Comparison of ENCODE assay signal across 26 mouse cellular contexts in the genomic region with DNA sequence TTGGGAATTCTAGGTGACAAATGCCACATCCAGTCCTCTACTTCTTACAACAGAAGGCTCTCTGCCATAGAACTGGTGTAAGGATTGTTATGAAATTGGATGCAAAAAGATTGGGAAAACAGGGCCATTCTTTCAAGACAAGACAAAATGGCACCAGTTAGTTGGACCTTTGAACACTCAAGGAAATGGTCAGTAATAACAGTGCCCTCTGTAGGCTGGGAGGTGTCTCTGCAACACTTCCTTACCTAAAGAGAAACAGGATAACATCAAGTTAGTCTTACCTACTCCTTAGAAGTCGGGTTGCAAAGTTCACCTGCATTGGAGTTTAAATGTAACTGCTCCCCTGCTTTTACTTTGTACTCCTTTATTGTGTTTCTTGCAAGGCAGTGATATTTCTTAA. TPM values are rescaled to one million over a fixed set of nuclear protein-coding genes. Genes with fewer than 3 reads are reported as not detected.
A peak's percentile ranks its signal among the peaks of the same experiment; 100 is the strongest.
DNase-seq lines count a peak whose midpoint lies in the region; ATAC-seq and TF ChIP-seq lines count a peak whose summit lies in the region.
"Had no signal": no experiment of that assay in that cellular context is flagged by ENCODE, and none has a peak within 500 bp of the region (broad histone marks: within the 10 kb centered on the region; RNA-seq: fewer than 3 reads in every experiment).

No protein-coding gene starts in this region.

- no peaks in the 10 kb centered on the region for H3K27me3 ChIP-seq in hindbrain, postnatal 0 days (ENCODE audit: insufficient read depth, low read length)
- no peaks in the 10 kb centered on the region for H3K27me3 ChIP-seq in hindbrain, embryonic 12.5 days
- no peaks in the 10 kb centered on the region for H3K27me3 ChIP-seq in lung, embryonic 14.5 days (ENCODE audit: insufficient read depth, low read length)
- no peaks in the 10 kb centered on the region for H3K27me3 ChIP-seq in Patski
- no peaks in the 10 kb centered on the region for H3K27me3 ChIP-seq in forebrain, embryonic 14.5 days (replicated peaks; ENCODE audit: control insufficient read depth, insufficient read depth, low read length)
- H3K27me3 ChIP-seq: embryonic facial prominence, embryonic 13.5 days; forebrain, embryonic 13.5 days; heart, embryonic 13.5 days; limb, embryonic 13.5 days; liver, embryonic 15.5 days had no signal

- H3K4me3 ChIP-seq in hindbrain, postnatal 0 days (ENCODE audit: low read length) = no peak overlapping the region
- H3K4me3 ChIP-seq in hindbrain, embryonic 12.5 days = no peak overlapping the region
- H3K4me3 ChIP-seq in lung, embryonic 14.5 days (ENCODE audit: low read depth, low read length) = no peak overlapping the region
- no peak overlapping the region for H3K4me3 ChIP-seq in forebrain, embryonic 14.5 days (ENCODE audit: low read depth, low read length)
- H3K4me3 ChIP-seq: embryonic facial prominence, embryonic 13.5 days; erythroblast, embryonic 14.5 days; forebrain, embryonic 13.5 days; heart, embryonic 13.5 days; hindbrain, embryonic 13.5 days; limb, embryonic 13.5 days; liver, embryonic 15.5 days; midbrain, embryonic 12.5 days had no signal

- no peaks in the 10 kb centered on the region for H3K9me3 ChIP-seq in hindbrain, postnatal 0 days (ENCODE audit: low read length)
- no peaks in the 10 kb centered on the region for H3K9me3 ChIP-seq in hindbrain, embryonic 12.5 days (replicated peaks)
- H3K9me3 ChIP-seq in lung, embryonic 14.5 days (ENCODE audit: low read depth, low read length) = no peaks in the 10 kb centered on the region
- no peaks in the 10 kb centered on the region for H3K9me3 ChIP-seq in forebrain, embryonic 14.5 days (replicated peaks; ENCODE audit: control insufficient read depth, low read length)
- H3K9me3 ChIP-seq: embryonic facial prominence, embryonic 13.5 days; forebrain, embryonic 13.5 days; heart, embryonic 13.5 days; hindbrain, embryonic 13.5 days; limb, embryonic 13.5 days; liver, embryonic 15.5 days; midbrain, embryonic 12.5 days had no signal

- no peak for DNase-seq in hindbrain, postnatal 0 days (ENCODE audit: low spot score)
- no peak for DNase-seq in lung, embryonic 14.5 days
- DNase-seq in lung, postnatal 14 days = no peak
- DNase-seq in Patski (ENCODE audit: low read depth, low spot score) = no peak
- no peak for DNase-seq in forebrain, embryonic 14.5 days (ENCODE audit: low spot score)
- no peak for DNase-seq in ovary, postnatal 10 days (ENCODE audit: low spot score)
- DNase-seq: adrenal gland, adult 8-10 months; cerebellum, adult 2 months; cerebellum, postnatal 36 days; embryo, embryonic 11 days; gastrocnemius, postnatal 10 days; heart, postnatal 14 days; kidney, adult 8-10 months; kidney, postnatal 14 days; layer of hippocampus, postnatal 36 days; thymus, postnatal 14 days had no signal

- no peaks in the 10 kb centered on the region for H3K36me3 ChIP-seq in hindbrain, postnatal 0 days (ENCODE audit: insufficient read depth, low read length)
- H3K36me3 ChIP-seq in hindbrain, embryonic 12.5 days = no peaks in the 10 kb centered on the region
- H3K36me3 ChIP-seq in lung, embryonic 14.5 days (ENCODE audit: insufficient read depth) = peaks cover 3% of the 10 kb centered on the region; the same call in 1 of the 2 replicates
- no peaks in the 10 kb centered on the region for H3K36me3 ChIP-seq in forebrain, embryonic 14.5 days (ENCODE audit: control insufficient read depth, insufficient read depth, low read length)
- H3K36me3 ChIP-seq: hindbrain, embryonic 13.5 days; limb, embryonic 13.5 days; liver, embryonic 15.5 days; midbrain, embryonic 12.5 days had no signal

- no peak overlapping the region for H3K27ac ChIP-seq in hindbrain, postnatal 0 days
- H3K27ac ChIP-seq in hindbrain, embryonic 12.5 days = no peak overlapping the region
- no peak overlapping the region for H3K27ac ChIP-seq in lung, embryonic 14.5 days (ENCODE audit: low read depth)
- H3K27ac ChIP-seq in forebrain, embryonic 14.5 days (ENCODE audit: low read depth, low read length) = no peak overlapping the region
- H3K27ac ChIP-seq: embryonic facial prominence, embryonic 13.5 days; forebrain, embryonic 13.5 days; heart, embryonic 13.5 days; hindbrain, embryonic 13.5 days; limb, embryonic 13.5 days; liver, embryonic 15.5 days; midbrain, embryonic 12.5 days had no signal

- H3K4me1 ChIP-seq in hindbrain, postnatal 0 days (ENCODE audit: insufficient read depth, low read length) = no peaks in the 10 kb centered on the region
- H3K4me1 ChIP-seq in hindbrain, embryonic 12.5 days = peaks cover 4% of the 10 kb centered on the region; the same call in 1 of the 2 replicates
- H3K4me1 ChIP-seq in lung, embryonic 14.5 days (ENCODE audit: insufficient read depth) = no peaks in the 10 kb centered on the region
- H3K4me1 ChIP-seq in forebrain, embryonic 14.5 days (ENCODE audit: control insufficient read depth, insufficient read depth, low read length) = no peaks in the 10 kb centered on the region
- H3K4me1 ChIP-seq: liver, embryonic 15.5 days had no signal

- no peak overlapping the region for H3K9ac ChIP-seq in hindbrain, postnatal 0 days (replicated peaks; ENCODE audit: low read length)
- H3K9ac ChIP-seq in hindbrain, embryonic 12.5 days = no peak overlapping the region
- no peak overlapping the region for H3K9ac ChIP-seq in lung, embryonic 14.5 days
- no peak overlapping the region for H3K9ac ChIP-seq in forebrain, embryonic 14.5 days (ENCODE audit: low read length)
- H3K9ac ChIP-seq: embryonic facial prominence, embryonic 13.5 days; forebrain, embryonic 13.5 days; heart, embryonic 13.5 days; hindbrain, embryonic 13.5 days; limb, embryonic 13.5 days; liver, embryonic 15.5 days; midbrain, embryonic 12.5 days had no signal

- POLR2A ChIA-PET in Patski (lab: Charles Lee) = no interaction called here

- ATAC-seq in hindbrain, postnatal 0 days = no peak
- no peak for ATAC-seq in hindbrain, embryonic 12.5 days (ENCODE audit: low FRiP score)
- no peak for ATAC-seq in lung, embryonic 14.5 days (ENCODE audit: insufficient read depth)
- no peak for ATAC-seq in Patski
- no peak for ATAC-seq in forebrain, embryonic 14.5 days
- ATAC-seq: forebrain, embryonic 13.5 days; inflammation-experienced regulatory T-cells, adult 6 months had no signal

- H3K4me2 ChIP-seq in hindbrain, postnatal 0 days (ENCODE audit: low read depth, low read length) = no peak overlapping the region
- no peak overlapping the region for H3K4me2 ChIP-seq in hindbrain, embryonic 12.5 days (replicated peaks)
- no peak overlapping the region for H3K4me2 ChIP-seq in lung, embryonic 14.5 days
- H3K4me2 ChIP-seq in forebrain, embryonic 14.5 days (ENCODE audit: low read length) = no peak overlapping the region
- H3K4me2 ChIP-seq: embryonic facial prominence, embryonic 13.5 days; forebrain, embryonic 13.5 days; heart, embryonic 13.5 days; hindbrain, embryonic 13.5 days; limb, embryonic 13.5 days; liver, embryonic 15.5 days; midbrain, embryonic 12.5 days had no signal

- TF ChIP-seq CTCF in hindbrain, postnatal 0 days (IDR thresholded peaks at IDR 0.05; ENCODE audit: low read depth) = peak; percentile 3; the same call in 1 of the 2 replicates
- TF ChIP-seq CTCF in lung, embryonic 14.5 days (IDR thresholded peaks at IDR 0.05; ENCODE audit: low read depth) = peak; percentile 17; the same call in 1 of the 2 replicates
- peak; percentile 20 for TF ChIP-seq CTCF in Patski (IDR thresholded peaks at IDR 0.05)

- CTCF ChIA-PET in Patski (lab: Charles Lee) = no interaction called here

- in situ Hi-C loops in Patski (cut with MboI; ENCODE audit: low pct_unique_long_range_greater_than_20kb) = no loop called here

- 89% methylated on average over 1 of the region's 1 CpGs for WGBS in hindbrain, postnatal 0 days
- 93% methylated on average over 1 of the region's 1 CpGs for WGBS in hindbrain, embryonic 12.5 days
- WGBS in lung, embryonic 14.5 days = 89% methylated on average over 1 of the region's 1 CpGs
- WGBS in forebrain, embryonic 14.5 days = 77% methylated on average over 1 of the region's 1 CpGs

RNA-seq across cellular contexts. Expression of a gene that starts 1.9 kb away (rescaled TPM):
- 19.3 and 37.7 TPM in 2 replicates for total RNA-seq in hindbrain, postnatal 0 days (2014; rRNA removed)
- 11.5 and 13.4 TPM in 2 replicates for polyA plus RNA-seq in hindbrain, postnatal 0 days (2015; fragmentation: Nextera tagmentation; extraction: Ambion mirVana)
- polyA plus RNA-seq in hindbrain, embryonic 12.5 days (2016; fragmentation: Nextera tagmentation; extraction: Ambion mirVana) = 29.9 and 31.5 TPM in 2 replicates
- polyA plus RNA-seq in lung, embryonic 14.5 days (2014; fragmentation: Nextera tagmentation; extraction: Ambion mirVana) = 51.9 and 52.6 TPM in 2 replicates
- 99.3 TPM for polyA plus RNA-seq in Patski (2021)
- 5.0 and 5.7 TPM in 2 replicates for polyA plus RNA-seq in forebrain, embryonic 14.5 days (2014; fragmentation: Nextera tagmentation; extraction: Ambion mirVana)
